Mouse (Mus musculus) gastrocnemius, postnatal 36 days (tissue): ENCODE results near the gene Ect2l. TPM values are rescaled to one million over a fixed set of nuclear protein-coding genes. Genes with fewer than 3 reads are reported as not detected.

Experiments
- DNase-seq, 2 experiments: peaks; one replicate each; pipeline ENCODE4 v3.0.0; 2022
- intact Hi-C: fragments of 180-260 bp; cut with DNase I; formaldehyde crosslinking; loops from one replicate; pipeline ENCODE4 v1.15.1; 2025
- total RNA-seq, 2 experiments: library from RNA; stranded (reverse); gene quantifications; 2 replicates each; pipeline ENCODE4 v1.2.3; 2021

The Ect2l gene
- total RNA-seq, 2 experiments from 2014 or later: 0.32 to 0.46 TPM

GRCm38 (mm10) chr10:18102166-18102565 lies 108.5 kb downstream of the Ect2l start:
- no peak for DNase-seq
- intact Hi-C loops: loop anchor here (2.0 to 10.0 kb wide), 2 partner anchors 47 to 367 kb away; partner anchors contain the start of gene Reps1

- DNase-seq: no peak
Measured at GRCm38 (mm10) chr10:18090691-18091090, 120.0 kb downstream of the Ect2l start.

GRCm38 (mm10) chr10:18082772-18083171 lies 127.9 kb downstream of the Ect2l start:
- intact Hi-C loops: no loop called here
- no peak for DNase-seq

More at GRCm38 (mm10) chr10:18090691-18091090, 120.0 kb downstream of the Ect2l start:
- intact Hi-C loops: no loop called here

GRCm38 (mm10) chr10:18081536-18081935 lies 129.2 kb downstream of the Ect2l start:
- intact Hi-C loops: no loop called here
- DNase-seq: no peak

Other genes with a start within 250 kb of the Ect2l start
- 1 to 10 TPM; 2.7 to 4.5 TPM for gene Abracl, start 187.6 kb downstream of the Ect2l start, total RNA-seq
- 10 to 100 TPM; 20.3 to 24.7 TPM for gene Reps1, start 155.0 kb downstream of the Ect2l start, total RNA-seq
- 1 to 10 TPM; 6.8 to 8.8 TPM for gene Ccdc28a, start 24.1 kb upstream of the Ect2l start, total RNA-seq
- 1 to 10 TPM; 4.4 to 5.7 TPM for gene Nhsl1, start 108.1 kb upstream of the Ect2l start, total RNA-seq